1 mouse cellular context compared by ENCODE assay signal in the genomic region with DNA sequence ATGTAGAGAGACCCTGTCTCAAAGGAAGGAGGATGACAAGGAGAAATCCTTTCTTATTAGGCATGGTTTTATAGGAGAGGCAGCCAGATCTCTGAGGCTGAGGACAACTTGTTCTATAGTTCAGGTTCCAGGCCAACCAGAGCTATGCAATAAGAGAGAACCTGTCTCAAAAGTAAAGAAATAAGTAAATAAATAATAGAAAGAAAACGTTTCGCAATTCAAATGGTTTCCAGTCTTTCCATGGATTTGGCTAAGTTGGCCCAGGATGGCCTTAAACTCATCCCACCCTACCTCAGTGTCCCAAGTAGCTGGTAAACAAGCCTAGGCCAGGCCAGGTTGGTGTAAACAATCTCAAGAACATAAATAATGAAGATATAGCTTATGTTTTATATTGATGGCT.
A peak's percentile ranks its signal among the peaks of the same experiment; 100 is the strongest.
TF ChIP-seq lines count a peak whose summit lies in the region.

No protein-coding gene starts in this region.

TF ChIP-seq in C2C12, 6 proteins besides CTCF, POLR2A, EP300 and RAD21:
- peak; percentile 1 for TF ChIP-seq CEBPB (IDR thresholded peaks at IDR 0.05; ENCODE audit: low read depth)
- no peak for TF ChIP-seq FOSL1 (IDR thresholded peaks at IDR 0.05; ENCODE audit: insufficient read depth, low read length, poor library complexity, severe bottlenecking)
- TF ChIP-seq USF1 (IDR thresholded peaks at IDR 0.05; ENCODE audit: low read depth) = no peak
- no peak for TF ChIP-seq MYOD1 (IDR thresholded peaks at IDR 0.05; ENCODE audit: control insufficient read depth, insufficient read length, low read depth)
- TF ChIP-seq MYOG (IDR thresholded peaks at IDR 0.05; ENCODE audit: control insufficient read depth, extremely low read depth, insufficient read length) = no peak
- no peak for TF ChIP-seq MAX (IDR thresholded peaks at IDR 0.05)
